Mouse (Mus musculus) midbrain, embryonic 16.5 days (tissue): ENCODE measurements around the gene Opa3. TPM values are rescaled to one million over a fixed set of nuclear protein-coding genes. Genes with fewer than 3 reads are reported as not detected.
A peak's percentile ranks its signal among the peaks of the same experiment; 100 is the strongest.

Experiments
- ATAC-seq: fragments of 200-750 bp; cut with Nextera tagmentation; 2 replicates; pipeline ENCODE4 v1.8.0; 2017; ENCODE audit warnings: moderate TSS enrichment
- H3K27ac ChIP-seq: fragments of 300-500 bp; sonication (generic); 2 replicates; pipeline ENCODE4 v1.5.1; 2014; ENCODE audit warnings: mild to moderate bottlenecking, low read length, mixed read lengths
- H3K27me3 ChIP-seq: fragments of 300-500 bp; sonication (generic); 2 replicates; pipeline ENCODE4 v1.6.1; 2014; ENCODE audit warnings: low read depth, low read length, mixed read lengths; ENCODE audit not compliant: control insufficient read depth, insufficient read depth
- H3K36me3 ChIP-seq: fragments of 300-500 bp; sonication (generic); 2 replicates; pipeline ENCODE4 v1.6.1; 2014; ENCODE audit warnings: mild to moderate bottlenecking, low read length, moderate library complexity, mixed read lengths; ENCODE audit not compliant: control insufficient read depth, insufficient read depth
- H3K4me1 ChIP-seq: fragments of 300-500 bp; sonication (generic); 2 replicates; pipeline ENCODE4 v1.6.1; 2014; ENCODE audit warnings: mild to moderate bottlenecking, low read length, mixed read lengths; ENCODE audit not compliant: control insufficient read depth, insufficient read depth
- H3K4me2 ChIP-seq: fragments of 300-500 bp; sonication (generic); 2 replicates; pipeline ENCODE4 v1.6.1; 2014; ENCODE audit warnings: mild to moderate bottlenecking, low read length, mixed read lengths
- H3K4me3 ChIP-seq: fragments of 300-500 bp; sonication (generic); 2 replicates; pipeline ENCODE4 v1.5.1; 2014; ENCODE audit warnings: low read depth, mild to moderate bottlenecking, low read length, moderate library complexity, mixed read lengths
- H3K9ac ChIP-seq: fragments of 300-500 bp; sonication (generic); 2 replicates; pipeline ENCODE4 v1.6.1; 2014; ENCODE audit warnings: low read depth, low read length, mixed read lengths
- H3K9me3 ChIP-seq: fragments of 300-500 bp; sonication (generic); replicated peaks from 2 replicates; pipeline ENCODE4 v1.6.1; 2014; ENCODE audit warnings: mild to moderate bottlenecking, low read length, mixed read lengths; ENCODE audit not compliant: control insufficient read depth, poor library complexity, severe bottlenecking
- WGBS: fragments of 180-500 bp; shearing (Covaris S2); extraction: QIAGEN DNeasy Blood & Tissue Kit; methylation state at CpG from one replicate; pipeline ENCODE4 v1.1.7; 2014; 5-methylcytosine and 5-hydroxymethylcytosine counted together
- polyA plus RNA-seq: library from polyadenylated mRNA; unstranded; fragments of >200 nt; fragmentation: Nextera tagmentation; extraction: Ambion mirVana; gene quantifications from 2 replicates; pipeline ENCODE4 v1.2.1, GENCODE M21; 2015

Gene Opa3
- polyA plus RNA-seq, 1 experiment from 2014 or later = 36.5 TPM

GRCm38 (mm10) chr7:19265928-19266822, 38.0 kb downstream of the Opa3 start:
- H3K27me3 ChIP-seq = no peaks in the 10 kb centered on the region
- WGBS = 91% methylated on average over 10 of the region's 10 CpGs
- H3K4me3 ChIP-seq = no peak overlapping the region
- H3K4me2 ChIP-seq = no peak overlapping the region
- H3K9me3 ChIP-seq = no peaks in the 10 kb centered on the region
- peaks cover 18% of the 10 kb centered on the region for H3K4me1 ChIP-seq
- H3K36me3 ChIP-seq = peaks cover 11% of the 10 kb centered on the region; the same call in 1 of the 2 replicates
- ATAC-seq = no peak
- H3K9ac ChIP-seq = no peak overlapping the region; the same call in 1 of the 2 replicates
- no peak overlapping the region for H3K27ac ChIP-seq

- H3K4me2 ChIP-seq = no peak overlapping the region
These were observed 38.9 kb downstream of the Opa3 start for GRCm38 (mm10) chr7:19267051-19267450.

GRCm38 (mm10) chr7:19268993-19269681, 41.0 kb downstream of the Opa3 start:
- Histone ChIP-seq H3K4me3 (peak overlapping the region; percentile 96), H3K4me2 (peak overlapping the region; percentile 72), H3K27me3 (no peaks in the 10 kb centered on the region), H3K27ac (peak overlapping the region; percentile 43; the same call in 1 of the 2 replicates), H3K36me3 (peaks cover 2% of the 10 kb centered on the region; the same call in 1 of the 2 replicates), H3K9ac (peak overlapping the region; percentile 89), H3K4me1 (peaks cover 18% of the 10 kb centered on the region), H3K9me3 (no peaks in the 10 kb centered on the region)
- 57% methylated on average over 10 of the region's 10 CpGs for WGBS
- ATAC-seq = no peak

More at GRCm38 (mm10) chr7:19267051-19267450, 38.9 kb downstream of the Opa3 start:
- Histone ChIP-seq H3K4me3 (no peak overlapping the region), H3K36me3 (peaks cover 11% of the 10 kb centered on the region; the same call in 1 of the 2 replicates), H3K27ac (no peak overlapping the region), H3K9ac (no peak overlapping the region), H3K4me1 (peaks cover 18% of the 10 kb centered on the region), H3K27me3 (no peaks in the 10 kb centered on the region), H3K9me3 (no peaks in the 10 kb centered on the region)
- 74% methylated on average over 10 of the region's 10 CpGs for WGBS
- ATAC-seq = no peak

GRCm38 (mm10) chr7:19269721-19270441, 41.7 kb downstream of the Opa3 start:
- Histone ChIP-seq H3K4me1 (peaks cover 18% of the 10 kb centered on the region), H3K4me2 (peak overlapping the region; percentile 72), H3K36me3 (no peaks in the 10 kb centered on the region), H3K4me3 (peak overlapping the region; percentile 96), H3K27ac (peak overlapping the region; percentile 43), H3K27me3 (no peaks in the 10 kb centered on the region), H3K9ac (peak overlapping the region; percentile 89), H3K9me3 (no peaks in the 10 kb centered on the region)
- WGBS = 4% methylated on average over 17 of the region's 19 CpGs
- no peak for ATAC-seq

GRCm38 (mm10) chr7:19270509-19271237, 42.5 kb downstream of the Opa3 start:
- H3K9me3 ChIP-seq = no peaks in the 10 kb centered on the region
- H3K27me3 ChIP-seq = no peaks in the 10 kb centered on the region
- H3K4me2 ChIP-seq = peak overlapping the region; percentile 72
- H3K4me3 ChIP-seq = peak overlapping the region; percentile 96
- H3K9ac ChIP-seq = peak overlapping the region; percentile 89
- no peak for ATAC-seq
- no peak overlapping the region; the same call in none of the 2 replicates for H3K27ac ChIP-seq
- H3K36me3 ChIP-seq = no peaks in the 10 kb centered on the region
- WGBS = under 1% methylated on average over 20 of the region's 21 CpGs
- H3K4me1 ChIP-seq = peaks cover 18% of the 10 kb centered on the region

GRCm38 (mm10) chr7:19271238-19272172, 43.4 kb downstream of the Opa3 start, which contains the start of gene Vasp:
TSS of gene Vasp (minus strand) at chr7:19271817.
- H3K36me3 ChIP-seq = no peaks in the 10 kb centered on the region
- peak within 1 kb of the TSS; percentile 87 for H3K27ac ChIP-seq
- H3K27me3 ChIP-seq = no peaks in the 10 kb centered on the region
- peak within 1 kb of the TSS; percentile 96 for H3K4me3 ChIP-seq
- H3K9ac ChIP-seq = peak within 1 kb of the TSS; percentile 89
- WGBS = under 1% methylated on average over 59 of the region's 62 CpGs
- H3K4me1 ChIP-seq = peaks cover 18% of the 10 kb centered on the region
- peak; percentile 76 for ATAC-seq
- H3K4me2 ChIP-seq = peak within 1 kb of the TSS; percentile 72
- H3K9me3 ChIP-seq = no peaks in the 10 kb centered on the region

- Histone ChIP-seq H3K27ac (peak overlapping the region; percentile 87), H3K9ac (peak overlapping the region; percentile 89), H3K4me1 (peaks cover 18% of the 10 kb centered on the region), H3K4me2 (peak overlapping the region; percentile 72), H3K27me3 (no peaks in the 10 kb centered on the region), H3K4me3 (peak overlapping the region; percentile 96), H3K36me3 (no peaks in the 10 kb centered on the region), H3K9me3 (no peaks in the 10 kb centered on the region)
- ATAC-seq = peak; percentile 74
- 0% methylated on average over 36 of the region's 36 CpGs for WGBS
These were observed 44.1 kb downstream of the Opa3 start for GRCm38 (mm10) chr7:19272173-19272764.
